Mouse (Mus musculus) cerebral cortex, adult 2 months (tissue): ENCODE data around the gene Cntnap1.

Source experiments
- WGBS: fragments of 180-500 bp; shearing (Covaris S2); methylation state at CpG from one replicate; pipeline ENCODE4 v1.1.7; 2018; 5-methylcytosine and 5-hydroxymethylcytosine counted together

The Cntnap1 gene

DNA sequence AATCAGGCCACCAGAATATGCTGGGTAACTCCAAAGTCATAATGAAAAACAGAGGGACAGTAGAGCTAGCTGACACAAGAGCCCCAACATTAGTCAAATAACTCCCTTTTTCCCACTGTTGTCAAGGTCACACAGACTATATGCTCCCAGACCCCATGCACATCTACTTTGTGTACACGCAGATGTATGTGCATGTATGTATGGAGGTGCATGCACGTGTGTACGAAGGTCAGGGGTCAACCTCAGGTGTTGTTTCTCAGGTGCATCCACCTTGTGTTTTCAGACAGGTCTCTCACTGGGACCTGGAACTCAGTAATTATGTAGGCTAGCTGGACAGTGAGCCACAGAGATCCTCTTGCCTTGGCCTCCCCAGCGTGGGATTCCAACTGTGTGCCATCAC lies 15.1 kb downstream of the Cntnap1 start:
- WGBS: 91% methylated on average over 4 of the region's 4 CpGs

DNA sequence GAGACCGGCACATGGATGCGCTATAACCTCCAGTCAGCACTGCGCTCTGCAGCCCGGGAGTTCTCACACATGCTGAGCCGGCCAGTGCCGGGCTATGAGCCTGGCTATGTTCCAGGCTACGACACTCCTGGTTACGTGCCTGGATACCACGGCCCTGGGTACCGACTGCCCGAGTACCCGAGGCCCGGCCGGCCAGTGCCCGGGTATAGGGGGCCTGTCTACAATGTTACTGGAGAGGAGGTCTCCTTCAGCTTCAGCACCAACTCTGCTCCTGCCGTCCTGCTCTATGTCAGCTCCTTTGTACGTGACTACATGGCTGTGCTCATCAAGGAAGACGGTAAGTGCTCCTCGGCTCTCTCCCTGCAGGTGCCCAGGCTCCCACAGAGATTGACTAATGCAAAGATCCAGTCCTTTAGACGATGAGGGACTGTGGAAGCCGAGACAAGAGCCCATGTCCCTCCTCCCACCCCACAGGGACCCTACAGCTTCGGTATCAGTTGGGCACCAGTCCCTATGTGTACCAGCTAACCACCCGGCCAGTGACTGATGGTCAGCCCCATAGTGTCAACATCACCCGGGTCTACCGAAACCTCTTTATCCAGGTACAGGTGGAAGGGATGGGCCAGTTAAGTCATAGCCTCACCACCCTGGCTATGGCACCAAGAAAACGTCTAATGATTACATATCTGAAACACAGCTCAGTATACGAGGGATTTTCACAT lies 16.4 kb downstream of the Cntnap1 start:
- 80% methylated on average over 27 of the region's 27 CpGs for WGBS

DNA sequence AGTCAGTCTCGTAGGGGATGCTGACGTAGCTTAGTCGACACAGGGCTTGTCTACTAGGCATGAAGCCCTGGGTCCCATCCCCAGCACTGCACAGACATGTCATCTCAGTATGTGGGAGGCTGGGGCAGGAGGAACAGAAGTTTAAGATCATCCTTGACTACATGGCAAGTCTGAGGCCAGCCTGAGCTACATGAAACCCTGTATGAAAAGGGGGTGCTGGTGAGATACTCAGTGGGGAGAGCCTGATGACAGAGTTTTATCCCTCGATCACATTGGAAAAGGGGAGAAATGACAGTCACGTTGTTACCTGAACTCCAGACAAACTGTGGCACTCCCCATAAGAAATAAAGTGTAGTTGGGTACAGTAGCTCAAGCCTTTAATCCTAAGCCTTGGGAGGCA lies 17.2 kb downstream of the Cntnap1 start:
- 85% methylated on average over 5 of the region's 5 CpGs for WGBS

DNA sequence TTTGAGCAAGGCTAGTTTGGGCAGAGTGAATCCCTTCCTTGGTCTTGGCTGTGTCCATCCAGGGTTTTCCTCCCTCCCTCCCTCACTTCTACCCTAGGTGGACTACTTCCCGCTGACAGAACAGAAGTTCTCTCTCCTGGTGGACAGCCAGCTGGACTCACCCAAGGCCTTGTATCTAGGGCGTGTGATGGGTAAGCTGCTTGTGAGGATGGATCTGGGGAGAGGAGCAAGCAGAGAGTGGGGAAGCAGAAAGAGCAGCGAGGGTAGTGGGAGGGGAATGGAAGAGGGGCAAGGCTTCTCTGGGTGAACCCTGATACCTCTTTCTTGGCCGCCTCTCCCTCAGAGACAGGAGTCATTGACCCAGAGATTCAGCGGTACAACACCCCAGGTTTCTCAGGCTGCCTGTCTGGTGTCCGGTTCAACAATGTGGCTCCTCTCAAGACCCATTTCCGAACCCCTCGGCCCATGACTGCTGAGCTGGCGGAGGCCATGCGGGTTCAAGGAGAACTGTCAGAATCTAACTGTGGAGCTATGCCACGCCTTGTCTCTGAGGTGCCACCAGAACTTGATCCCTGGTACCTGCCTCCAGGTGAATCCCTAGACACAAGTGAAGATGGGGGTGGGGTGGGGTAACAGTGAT lies 18.0 kb downstream of the Cntnap1 start:
- WGBS: 84% methylated on average over 11 of the region's 11 CpGs

DNA sequence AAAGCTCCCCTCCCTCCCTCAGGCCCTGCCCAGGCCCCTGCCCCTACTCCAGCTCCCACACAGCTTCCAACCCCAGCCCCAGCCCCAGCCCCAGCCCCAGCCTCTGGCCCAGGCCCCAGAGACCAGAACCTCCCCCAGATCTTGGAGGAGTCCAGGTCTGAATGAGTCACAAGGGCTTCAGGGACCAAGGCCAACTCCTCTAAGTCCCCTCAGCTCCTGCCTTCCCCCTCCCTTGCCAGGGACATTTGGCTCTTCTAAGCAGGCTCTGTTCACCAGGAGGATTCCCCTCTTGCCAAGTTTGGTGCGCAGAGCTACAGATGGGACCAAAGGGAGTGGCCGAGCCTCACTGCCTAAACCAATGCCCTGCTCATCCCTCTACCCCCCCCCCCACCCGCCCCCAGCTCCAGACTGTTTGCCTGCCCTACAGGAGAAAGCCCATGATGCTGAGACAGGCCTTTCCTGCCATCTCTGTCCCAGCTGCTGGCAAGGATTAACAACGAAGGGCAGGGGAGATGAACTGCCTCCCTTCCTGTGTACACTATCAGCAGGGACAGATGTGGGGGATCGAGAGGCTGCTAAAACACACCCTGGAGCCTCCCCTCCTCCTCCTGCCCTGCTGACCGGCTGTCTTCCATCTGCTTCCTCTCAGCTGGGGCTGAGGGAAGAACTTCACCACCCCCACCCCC lies 19.3 kb downstream of the Cntnap1 start:
- WGBS: 4% methylated on average over 6 of the region's 6 CpGs

DNA sequence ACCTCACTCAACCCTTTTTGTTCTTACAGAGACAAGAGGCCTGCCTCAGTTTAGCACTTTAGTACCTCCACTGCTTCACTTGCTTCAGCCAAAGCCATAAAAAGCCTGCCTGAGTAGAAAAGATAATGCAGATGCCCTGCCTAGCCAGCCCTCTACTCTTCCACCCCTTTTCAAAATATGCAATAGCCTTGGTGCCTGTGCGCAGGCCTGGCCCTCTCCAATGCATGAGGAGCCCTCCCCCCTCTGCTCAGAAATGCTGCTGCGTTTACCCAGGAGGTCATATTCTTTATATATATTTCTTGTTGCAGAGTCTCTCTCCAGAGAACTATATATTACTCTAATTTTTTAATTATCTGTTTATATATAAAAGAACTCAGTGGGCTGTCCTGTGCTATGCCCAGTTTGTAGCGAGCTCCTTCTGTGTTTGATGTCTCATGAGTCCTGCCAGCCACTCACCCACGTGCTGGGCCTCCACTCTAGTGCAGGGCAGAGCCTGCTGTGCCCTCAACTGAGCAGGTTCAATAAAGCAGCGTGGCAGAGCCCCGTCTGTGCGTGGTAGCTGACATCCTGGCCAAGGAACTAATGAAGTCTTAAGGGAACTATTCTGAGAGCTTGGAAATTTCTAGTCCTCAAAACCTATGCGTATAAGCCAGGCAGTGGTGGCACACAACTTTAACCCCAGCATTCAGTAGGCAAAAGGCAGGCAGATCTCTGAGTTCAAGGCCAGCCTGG lies 20.0 kb downstream of the Cntnap1 start:
- 37% methylated on average over 8 of the region's 8 CpGs for WGBS

DNA sequence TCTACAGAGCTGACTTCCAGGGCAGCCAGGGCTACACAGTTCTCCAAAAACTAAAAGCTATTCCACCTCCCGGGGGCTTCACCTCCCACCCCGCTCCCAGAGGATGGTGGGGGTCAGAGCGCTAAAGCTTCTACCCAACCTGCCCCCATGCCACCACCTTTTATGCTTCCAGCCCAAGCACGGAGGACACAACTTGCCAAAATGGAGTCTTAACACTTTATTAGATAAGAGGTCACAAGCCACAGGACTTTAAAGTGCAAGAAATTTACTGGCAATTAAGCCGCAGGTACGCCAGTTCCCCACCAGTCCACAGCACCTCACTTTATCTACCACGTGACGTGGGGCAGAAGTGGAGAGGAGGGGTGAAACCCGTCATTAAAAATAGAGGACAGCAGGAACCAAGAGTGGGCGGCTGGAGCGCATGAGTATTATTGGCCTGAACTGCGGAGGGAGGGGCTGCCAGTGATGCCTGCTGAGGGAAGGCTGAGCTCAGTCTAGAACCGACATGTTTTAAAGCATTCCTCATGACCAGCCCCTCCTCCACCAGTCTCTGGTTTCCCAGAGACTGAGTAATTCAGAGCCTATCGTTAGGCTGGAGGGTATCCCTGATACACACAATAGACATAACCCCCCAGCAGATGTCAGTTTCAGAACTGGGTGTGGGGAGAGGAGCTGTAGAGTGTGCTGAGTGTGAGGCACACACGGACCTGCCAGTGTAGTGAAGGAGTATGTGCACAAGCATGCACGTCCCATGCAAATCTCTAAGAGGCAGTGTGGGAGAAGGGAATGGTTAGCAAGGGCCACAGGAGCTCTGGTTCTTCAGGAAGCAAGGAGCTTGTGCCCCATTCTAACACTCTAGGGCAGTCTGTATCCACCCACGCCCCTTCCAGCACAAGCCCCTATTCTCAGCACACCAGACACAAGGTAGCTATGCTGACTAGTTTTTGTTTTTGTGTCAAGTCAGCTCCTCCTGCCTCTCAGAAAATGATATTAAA lies 20.9 kb downstream of the Cntnap1 start:
- 60% methylated on average over 17 of the region's 17 CpGs for WGBS

DNA sequence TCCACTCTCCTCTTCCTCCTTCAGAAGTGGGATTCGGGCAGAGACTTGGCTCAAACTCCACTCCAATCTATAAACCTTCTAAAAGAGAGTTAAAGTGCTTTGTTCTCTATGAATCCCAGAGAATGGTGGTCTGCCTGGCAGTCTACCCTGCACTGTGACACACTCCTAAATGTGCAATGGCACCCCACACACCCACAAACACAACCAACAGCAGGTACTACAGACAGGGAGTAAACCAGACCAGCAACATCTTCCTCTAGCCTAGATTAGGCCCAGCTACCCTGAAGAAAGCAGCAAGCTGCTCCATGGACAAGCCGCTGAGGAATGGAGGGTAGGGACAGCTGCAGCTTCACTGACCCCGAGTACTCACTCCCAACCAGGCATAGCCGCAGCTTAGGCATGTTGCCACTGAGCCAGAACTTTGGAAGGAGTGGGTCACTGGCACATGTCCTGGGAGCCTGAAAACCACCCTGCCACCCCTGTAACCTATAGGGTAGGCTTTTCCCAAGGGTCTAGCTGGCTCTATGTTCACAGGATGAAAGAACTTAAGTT lies 21.7 kb downstream of the Cntnap1 start:
- 60% methylated on average over 4 of the region's 4 CpGs for WGBS

DNA sequence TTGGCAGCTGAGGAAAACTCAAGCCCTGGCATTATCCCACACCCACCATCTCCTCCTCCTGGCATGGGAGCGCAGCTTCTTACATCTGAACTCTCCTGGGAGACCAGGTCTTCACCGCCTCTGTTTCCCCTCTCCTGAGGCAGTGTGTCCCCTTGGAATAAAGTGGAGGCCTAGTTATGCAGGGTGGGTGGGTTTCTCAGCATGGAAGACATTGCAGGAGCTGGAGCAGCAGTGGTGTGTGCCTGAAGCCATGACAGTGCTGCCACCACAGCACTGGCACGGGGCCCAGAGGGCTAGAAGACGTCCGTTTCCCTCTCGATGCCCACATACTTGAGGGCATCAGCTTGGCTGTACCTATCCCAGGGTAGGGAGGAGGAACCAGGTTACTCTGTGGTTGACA lies 22.3 kb downstream of the Cntnap1 start:
- 73% methylated on average over 6 of the region's 6 CpGs for WGBS

DNA sequence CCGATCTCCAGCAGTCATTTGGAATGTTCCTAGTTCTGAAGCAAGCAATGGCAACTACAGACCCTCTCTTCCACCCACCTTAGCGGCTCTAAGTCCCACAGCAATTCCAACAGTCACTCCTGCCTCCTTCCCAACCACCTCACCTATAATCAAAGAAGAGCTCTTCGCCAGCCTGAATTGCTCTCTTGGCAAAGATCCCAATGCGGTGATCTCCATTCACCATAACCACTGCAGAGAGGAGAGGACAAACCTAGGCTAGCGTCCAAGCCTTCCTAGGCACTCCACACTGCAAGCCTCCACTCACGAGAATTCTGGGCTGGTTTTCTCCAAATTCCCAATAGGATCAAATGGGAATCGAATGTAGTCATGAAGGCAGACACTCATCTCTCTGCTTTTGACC lies 22.8 kb downstream of the Cntnap1 start:
- WGBS: 82% methylated on average over 7 of the region's 7 CpGs

DNA sequence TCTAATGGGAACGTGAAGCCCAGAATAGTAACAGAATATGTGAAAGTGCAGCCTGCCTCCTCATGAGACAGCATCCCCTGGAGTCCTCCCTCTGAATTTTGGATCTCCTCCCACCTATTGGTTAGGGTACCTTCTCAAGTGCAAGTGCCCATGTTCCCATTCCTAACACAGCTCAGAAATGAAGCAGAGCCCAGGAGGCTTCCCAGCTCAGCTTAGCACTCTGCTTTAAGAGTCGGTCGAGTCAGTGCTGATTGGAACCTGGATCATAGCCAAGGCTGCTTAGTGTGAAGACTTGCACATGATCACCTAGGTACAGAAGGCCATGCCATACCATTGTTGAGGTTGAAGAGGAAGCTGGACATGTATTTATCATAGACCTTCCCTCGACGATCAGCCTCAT lies 23.8 kb downstream of the Cntnap1 start:
- WGBS: 38% methylated on average over 5 of the region's 5 CpGs

DNA sequence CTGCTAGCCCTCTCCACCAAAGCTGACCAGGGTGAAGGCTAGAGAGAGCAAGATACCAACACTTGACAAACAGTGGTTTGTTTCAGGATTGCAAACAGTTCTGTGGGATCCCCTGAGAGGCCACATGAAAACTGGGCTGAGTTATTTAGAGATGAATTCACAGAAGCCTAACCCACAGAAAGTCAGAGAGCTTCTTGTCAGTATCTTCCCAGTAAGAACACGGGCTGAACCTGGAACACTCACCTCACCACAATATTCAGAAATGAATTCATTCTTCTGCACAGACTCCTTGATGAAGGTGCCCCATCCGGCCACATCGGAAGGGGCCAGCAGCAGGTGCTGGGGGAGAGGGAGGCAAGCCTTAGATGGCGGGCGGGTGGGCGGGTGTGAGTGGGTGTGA lies 24.3 kb downstream of the Cntnap1 start:
- 56% methylated on average over 6 of the region's 6 CpGs for WGBS

DNA sequence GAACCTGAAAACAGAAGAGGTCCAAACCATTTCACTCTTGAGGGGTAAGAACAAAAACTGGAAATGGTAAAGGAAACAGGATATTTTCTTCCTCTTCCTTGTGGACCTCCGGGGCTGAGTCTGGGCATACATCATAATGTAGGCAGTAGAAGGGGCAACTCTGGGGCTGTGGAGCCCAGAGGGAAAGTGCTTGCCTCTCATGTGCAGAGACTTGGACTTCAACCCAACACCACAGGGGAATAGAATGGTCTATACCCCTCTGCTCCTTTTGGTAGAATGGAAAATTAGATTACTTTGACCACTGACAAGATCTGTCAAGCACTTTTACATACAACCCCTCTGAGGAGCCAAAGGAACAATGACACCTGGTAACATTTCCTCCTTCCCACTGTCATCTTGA lies 24.8 kb downstream of the Cntnap1 start:
- WGBS: 24% methylated on average over 1 of the region's 1 CpGs

DNA sequence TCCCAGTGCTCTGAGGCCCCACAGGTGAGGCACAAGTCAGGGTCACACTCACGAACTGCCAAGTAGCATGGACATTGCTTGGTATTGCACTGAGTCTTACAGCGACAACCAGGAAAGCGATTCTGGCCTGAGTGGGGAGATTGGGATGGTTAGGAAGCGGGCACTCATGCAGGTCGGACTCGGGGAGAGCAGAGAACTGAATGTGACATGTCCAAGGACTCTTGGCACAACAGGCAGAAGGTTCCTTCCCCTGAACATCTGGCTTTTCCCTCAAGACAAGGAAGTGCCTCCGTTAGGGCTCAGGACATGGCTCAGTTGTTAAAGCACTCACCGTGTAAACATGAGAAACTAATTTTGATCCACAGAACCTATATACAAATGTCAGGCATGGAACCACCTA lies 25.2 kb downstream of the Cntnap1 start:
- WGBS: 88% methylated on average over 8 of the region's 8 CpGs

DNA sequence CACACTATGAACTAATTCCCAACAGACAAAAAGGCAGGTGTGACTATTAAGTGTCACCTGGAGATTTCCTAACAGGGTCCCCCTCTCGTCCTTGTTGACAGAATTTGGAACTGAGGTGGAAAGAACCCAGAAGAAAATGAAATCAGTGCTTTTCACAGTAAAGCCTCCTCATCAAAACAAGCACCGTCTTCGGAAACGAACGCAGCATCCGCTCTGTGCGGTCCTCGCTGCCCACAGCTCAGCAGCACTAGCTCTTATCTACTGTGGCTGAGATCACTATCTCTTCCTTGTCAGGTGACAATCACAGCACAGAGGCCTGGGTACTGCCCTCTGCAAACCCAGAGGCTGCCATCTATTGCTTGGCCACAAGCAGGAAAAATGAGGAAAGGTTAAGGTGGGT lies 25.9 kb downstream of the Cntnap1 start:
- WGBS: 93% methylated on average over 8 of the region's 8 CpGs

DNA sequence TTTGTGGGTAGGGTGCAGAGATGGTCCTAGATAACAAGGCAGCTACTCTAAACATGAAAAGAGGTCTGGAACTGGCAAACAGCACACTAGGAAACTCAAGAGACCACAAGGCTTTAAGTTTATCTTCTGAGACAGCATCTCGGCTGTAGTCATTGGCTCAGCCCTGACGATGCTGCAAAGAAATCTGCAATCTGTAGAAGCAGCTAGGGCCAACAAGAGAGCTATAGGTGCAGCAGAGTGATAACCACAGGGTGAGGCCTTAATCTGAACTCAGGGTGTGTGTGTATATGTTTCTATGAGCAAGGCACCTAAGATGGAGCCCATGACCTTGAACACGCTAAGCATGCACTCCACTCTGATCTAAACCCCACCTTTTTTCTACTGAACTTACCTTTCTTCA lies 29.2 kb downstream of the Cntnap1 start:
- 94% methylated on average over 3 of the region's 3 CpGs for WGBS

DNA sequence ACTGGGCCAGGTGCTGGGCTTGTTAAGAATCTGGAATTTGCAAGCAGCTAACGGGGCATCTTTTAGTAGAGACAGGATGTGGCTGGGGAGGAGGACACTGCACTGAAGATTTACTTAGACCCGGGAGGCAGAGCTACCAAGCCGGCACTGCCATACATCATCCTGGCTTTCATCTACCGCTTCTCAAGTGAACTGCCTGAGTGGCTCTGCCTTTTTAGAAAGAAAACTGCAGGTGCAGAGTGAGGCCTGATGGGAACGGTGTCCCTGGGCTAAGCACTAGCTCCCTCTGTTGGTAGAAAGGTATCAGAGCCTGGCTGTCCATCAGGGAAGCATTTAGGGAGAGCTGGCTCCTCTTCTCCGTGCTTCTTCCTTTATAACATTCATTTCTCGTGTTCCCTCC lies 30.7 kb downstream of the Cntnap1 start:
- WGBS: 21% methylated on average over 7 of the region's 7 CpGs

DNA sequence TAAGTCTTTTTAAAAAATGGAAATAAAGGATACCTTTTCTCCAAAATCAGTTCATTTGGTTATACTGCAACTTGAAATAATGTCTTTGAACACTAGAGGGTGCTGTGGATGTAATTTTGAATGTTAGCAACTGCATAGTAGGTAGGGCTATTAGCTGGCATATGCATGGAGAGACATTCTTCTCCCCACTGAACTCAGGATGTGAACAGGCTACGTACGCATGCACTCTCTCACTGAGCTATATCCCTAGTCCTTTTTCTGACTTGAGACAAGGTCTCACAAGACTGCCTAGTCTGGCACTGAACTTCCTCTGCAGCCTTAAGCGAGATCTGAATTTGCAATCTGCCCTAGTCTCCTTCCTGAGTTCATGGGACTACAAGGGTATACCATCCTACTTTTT lies 41.6 kb downstream of the Cntnap1 start:
- 30% methylated on average over 3 of the region's 3 CpGs for whole genome bisulfite sequencing

DNA sequence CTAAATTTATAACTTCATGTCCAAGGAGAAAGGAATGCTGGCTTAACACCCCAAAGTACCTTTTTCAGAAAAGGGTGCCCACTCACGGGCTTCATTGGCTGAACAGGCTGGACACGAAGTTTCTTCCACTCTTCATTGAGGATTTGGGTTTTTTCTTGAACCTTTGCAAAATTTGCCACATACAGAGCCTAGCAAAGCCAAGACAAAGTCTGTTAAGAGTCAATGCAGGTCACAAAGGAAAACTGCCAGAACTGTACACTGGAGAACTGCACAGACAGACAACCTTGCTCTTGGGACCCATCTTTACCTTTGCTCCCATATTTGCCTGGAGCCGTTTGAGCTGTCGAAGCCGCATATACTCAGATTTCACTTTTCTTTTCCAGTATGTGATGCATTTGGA lies 46.6 kb downstream of the Cntnap1 start:
- WGBS: 91% methylated on average over 5 of the region's 5 CpGs

DNA sequence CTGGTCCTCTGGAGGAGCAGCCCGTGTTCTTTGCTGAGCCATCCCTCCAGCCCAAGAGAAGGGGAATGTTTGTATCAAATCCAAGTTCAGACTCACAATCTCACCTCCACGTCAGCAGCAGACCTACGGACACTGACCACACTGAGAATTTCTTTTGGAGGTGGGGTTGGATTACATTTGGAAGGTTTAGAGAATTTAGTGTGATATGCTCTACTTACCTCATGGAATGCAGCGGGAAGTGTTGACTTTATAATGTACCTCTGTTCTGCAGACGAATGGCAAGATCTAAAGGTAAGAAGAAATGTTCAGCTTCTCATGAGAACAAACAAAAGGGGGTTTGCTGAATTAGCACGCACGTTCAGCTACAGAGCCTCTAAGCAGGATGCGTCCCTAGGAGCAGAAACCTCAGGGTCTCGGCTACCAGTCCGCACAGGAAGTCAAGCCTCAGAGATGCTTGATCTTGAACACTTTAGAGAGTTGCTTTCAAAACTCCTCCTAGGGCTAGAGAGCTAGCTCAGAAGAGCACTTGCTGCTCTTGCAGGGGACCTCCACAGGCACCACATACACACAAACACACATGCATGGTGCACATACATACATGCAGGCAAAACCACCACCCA lies 48.2 kb downstream of the Cntnap1 start:
- 88% methylated on average over 10 of the region's 10 CpGs for WGBS
